Mouse (Mus musculus): ENCODE data around the gene Arfgef3. TPM values are rescaled to one million over a fixed set of nuclear protein-coding genes. Genes with fewer than 3 reads are reported as not detected.

Arfgef3 gene
- polyA plus RNA-seq, 1 experiment, result 7.4 TPM

- no peak for DNase-seq (ENCODE audit: low read depth)
- TF ChIP-seq POLR2A (IDR thresholded peaks at IDR 0.05; ENCODE audit: borderline replicate concordance, extremely low read depth, insufficient read depth, insufficient read length, poor library complexity, severe bottlenecking) (no peak), CTCF (IDR thresholded peaks at IDR 0.05; ENCODE audit: borderline replicate concordance, extremely low read depth, insufficient read depth, insufficient read length) (no peak)
These were observed 15.2 kb downstream of the Arfgef3 start for GRCm38 (mm10) chr10:18728548-18728947.

- DNase-seq (ENCODE audit: low read depth), result no peak
- no peak for TF ChIP-seq CTCF (IDR thresholded peaks at IDR 0.05; ENCODE audit: borderline replicate concordance, extremely low read depth, insufficient read depth, insufficient read length)
- no peak for TF ChIP-seq POLR2A (IDR thresholded peaks at IDR 0.05; ENCODE audit: borderline replicate concordance, extremely low read depth, insufficient read depth, insufficient read length, poor library complexity, severe bottlenecking)
These were observed 32.3 kb downstream of the Arfgef3 start for GRCm38 (mm10) chr10:18711436-18711835.

GRCm38 (mm10) chr10:18710949-18711348 is 32.8 kb downstream of the Arfgef3 start:
- TF ChIP-seq CTCF (IDR thresholded peaks at IDR 0.05; ENCODE audit: borderline replicate concordance, extremely low read depth, insufficient read depth, insufficient read length) (no peak), POLR2A (IDR thresholded peaks at IDR 0.05; ENCODE audit: borderline replicate concordance, extremely low read depth, insufficient read depth, insufficient read length, poor library complexity, severe bottlenecking) (no peak)
- peak; percentile 73 for DNase-seq (ENCODE audit: low read depth)

- no peak for DNase-seq (ENCODE audit: low read depth)
- TF ChIP-seq POLR2A (IDR thresholded peaks at IDR 0.05; ENCODE audit: borderline replicate concordance, extremely low read depth, insufficient read depth, insufficient read length, poor library complexity, severe bottlenecking) (no peak), CTCF (IDR thresholded peaks at IDR 0.05; ENCODE audit: borderline replicate concordance, extremely low read depth, insufficient read depth, insufficient read length) (no peak)
These were observed 33.9 kb downstream of the Arfgef3 start for GRCm38 (mm10) chr10:18709836-18710235.

- TF ChIP-seq CTCF (IDR thresholded peaks at IDR 0.05; ENCODE audit: borderline replicate concordance, extremely low read depth, insufficient read depth, insufficient read length), result no peak
- no peak for TF ChIP-seq POLR2A (IDR thresholded peaks at IDR 0.05; ENCODE audit: borderline replicate concordance, extremely low read depth, insufficient read depth, insufficient read length, poor library complexity, severe bottlenecking)
- no peak for DNase-seq (ENCODE audit: low read depth)
These were observed 35.1 kb downstream of the Arfgef3 start for GRCm38 (mm10) chr10:18708641-18709040.

GRCm38 (mm10) chr10:18704393-18705120 is 39.2 kb downstream of the Arfgef3 start:
- peak; percentile 43 for DNase-seq (ENCODE audit: low read depth)
- TF ChIP-seq CTCF (IDR thresholded peaks at IDR 0.05; ENCODE audit: borderline replicate concordance, extremely low read depth, insufficient read depth, insufficient read length), result no peak
- no peak for TF ChIP-seq POLR2A (IDR thresholded peaks at IDR 0.05; ENCODE audit: borderline replicate concordance, extremely low read depth, insufficient read depth, insufficient read length, poor library complexity, severe bottlenecking)

GRCm38 (mm10) chr10:18701517-18701916 is 42.2 kb downstream of the Arfgef3 start:
- no peak for TF ChIP-seq POLR2A (IDR thresholded peaks at IDR 0.05; ENCODE audit: borderline replicate concordance, extremely low read depth, insufficient read depth, insufficient read length, poor library complexity, severe bottlenecking)
- no peak for TF ChIP-seq CTCF (IDR thresholded peaks at IDR 0.05; ENCODE audit: borderline replicate concordance, extremely low read depth, insufficient read depth, insufficient read length)

GRCm38 (mm10) chr10:18700117-18700516 is 43.6 kb downstream of the Arfgef3 start:
- peak; percentile 43 for DNase-seq (ENCODE audit: low read depth)
- no peak for TF ChIP-seq POLR2A (IDR thresholded peaks at IDR 0.05; ENCODE audit: borderline replicate concordance, extremely low read depth, insufficient read depth, insufficient read length, poor library complexity, severe bottlenecking)
- TF ChIP-seq CTCF (IDR thresholded peaks at IDR 0.05; ENCODE audit: borderline replicate concordance, extremely low read depth, insufficient read depth, insufficient read length), result no peak

More at GRCm38 (mm10) chr10:18701517-18701916, 42.2 kb downstream of the Arfgef3 start:
- DNase-seq (ENCODE audit: low read depth), result peak; percentile 46

- peak; percentile 34 for DNase-seq (ENCODE audit: low read depth)
- TF ChIP-seq POLR2A (IDR thresholded peaks at IDR 0.05; ENCODE audit: borderline replicate concordance, extremely low read depth, insufficient read depth, insufficient read length, poor library complexity, severe bottlenecking) (no peak), CTCF (IDR thresholded peaks at IDR 0.05; ENCODE audit: borderline replicate concordance, extremely low read depth, insufficient read depth, insufficient read length) (no peak)
These were observed 44.6 kb downstream of the Arfgef3 start for GRCm38 (mm10) chr10:18699151-18699550.

- TF ChIP-seq POLR2A (IDR thresholded peaks at IDR 0.05; ENCODE audit: borderline replicate concordance, extremely low read depth, insufficient read depth, insufficient read length, poor library complexity, severe bottlenecking) (no peak), CTCF (IDR thresholded peaks at IDR 0.05; ENCODE audit: borderline replicate concordance, extremely low read depth, insufficient read depth, insufficient read length) (no peak)
These were observed 47.3 kb downstream of the Arfgef3 start for GRCm38 (mm10) chr10:18696461-18696860.

GRCm38 (mm10) chr10:18688234-18688633 is 55.5 kb downstream of the Arfgef3 start:
- peak; percentile 64 for DNase-seq (ENCODE audit: low read depth)
- TF ChIP-seq CTCF (IDR thresholded peaks at IDR 0.05; ENCODE audit: borderline replicate concordance, extremely low read depth, insufficient read depth, insufficient read length) (no peak), POLR2A (IDR thresholded peaks at IDR 0.05; ENCODE audit: borderline replicate concordance, extremely low read depth, insufficient read depth, insufficient read length, poor library complexity, severe bottlenecking) (no peak)

More at GRCm38 (mm10) chr10:18696461-18696860, 47.3 kb downstream of the Arfgef3 start:
- DNase-seq (ENCODE audit: low read depth), result peak; percentile 72

All from brain, embryonic 14.5 days (tissue).